Mouse (Mus musculus): ENCODE data around the gene Rrh. TPM values are rescaled to one million over a fixed set of nuclear protein-coding genes. Genes with fewer than 3 reads are reported as not detected.
A peak's percentile ranks its signal among the peaks of the same experiment; 100 is the strongest.
"Not testable (repeated sequence)": the region's sequence is repeated elsewhere in the genome, so short reads cannot be mapped to it uniquely, and the experiment has no call there.

Gene Rrh
- total RNA-seq, 1 experiment from 2014 or later = 0.27 TPM

GRCm38 (mm10) chr3:129781435-129781834, 41.0 kb downstream of the Rrh start:
- no peak for DNase-seq

GRCm38 (mm10) chr3:129771210-129771609, 51.2 kb downstream of the Rrh start:
- DNase-seq = no peak

- no peak for DNase-seq
Measured at GRCm38 (mm10) chr3:129766971-129767794, 55.2 kb downstream of the Rrh start.

GRCm38 (mm10) chr3:129766106-129766505, 56.3 kb downstream of the Rrh start:
- no peak for DNase-seq

- DNase-seq = not testable (repeated sequence)
Measured at GRCm38 (mm10) chr3:129757599-129757998, 64.8 kb downstream of the Rrh start.

GRCm38 (mm10) chr3:129754650-129755604, 67.5 kb downstream of the Rrh start, which contains the start of gene Egf:
TSS of gene Egf (minus strand) at chr3:129755316.
- peak; percentile 2 for DNase-seq

Other genes starting within 250 kb of the Rrh start
- gene Egf, start 67.3 kb downstream of the Rrh start, total RNA-seq (2021) = 1.6 and 1.8 TPM in 2 replicates
- gene Lrit3, start 18.6 kb downstream of the Rrh start, total RNA-seq (2021) = not detected in 2 replicates
- gene Gar1, start 8.8 kb upstream of the Rrh start, total RNA-seq (2021) = 51.0 and 62.4 TPM in 2 replicates
- 5.6 TPM in 1 of 2 replicates, not detected in the other for gene Cfi, start 13.3 kb upstream of the Rrh start, total RNA-seq (2021)
- gene Pla2g12a, start 56.0 kb upstream of the Rrh start, total RNA-seq (2021) = 44.7 and 45.6 TPM in 2 replicates
- 34.5 and 57.5 TPM in 2 replicates for gene Casp6, start 78.8 kb upstream of the Rrh start, total RNA-seq (2021)
- 10.0 and 10.6 TPM in 2 replicates for gene Mcub, start 147.6 kb upstream of the Rrh start, total RNA-seq (2021)
- 75.9 and 77.0 TPM in 2 replicates for gene Sec24b, start 239.0 kb upstream of the Rrh start, total RNA-seq (2021)

Data from adrenal gland, postnatal 25 days (tissue).